Mouse (Mus musculus) megakaryocyte, embryonic 14.5 days (primary cell): ENCODE results near the gene Cdk14.

Source experiments
- FLI1 ChIP-seq: IDR thresholded peaks from 2 replicates; pipeline ENCODE4 v1.6.1; 2012; ENCODE audit warnings: low read length, inconsistent platforms, mixed read lengths
- GATA1 ChIP-seq: IDR thresholded peaks from 3 replicates; pipeline ENCODE4 v1.6.1; 2012; ENCODE audit warnings: mixed read lengths, low read length, inconsistent platforms, borderline replicate concordance

DNA sequence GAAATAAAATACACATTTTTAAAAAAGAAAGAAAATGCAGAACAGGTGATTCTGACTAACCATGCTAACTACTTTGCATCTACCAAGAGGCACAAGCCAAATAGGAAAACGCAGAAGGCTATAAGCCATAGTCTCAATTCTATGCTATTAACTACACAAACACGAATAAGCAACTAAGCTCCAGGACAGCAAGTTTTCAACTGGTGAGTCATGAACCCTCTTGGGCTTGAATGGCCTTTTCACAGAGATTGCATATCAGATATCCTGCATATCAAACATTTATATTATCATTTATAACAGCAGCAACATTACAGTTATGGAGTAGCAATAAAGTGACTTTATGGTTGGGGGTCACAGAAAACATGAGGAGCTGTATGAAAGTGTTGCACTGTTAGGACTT is 256.3 kb downstream of the Cdk14 start:
- TF ChIP-seq GATA1 (no peak), FLI1 (no peak)
